Mouse (Mus musculus) forebrain, embryonic 15.5 days (tissue): ENCODE data around the gene Pagr1a. TPM values are rescaled to one million over a fixed set of nuclear protein-coding genes. Genes with fewer than 3 reads are reported as not detected.

Experiments used
- ATAC-seq: fragments of 200-750 bp; cut with Nextera tagmentation; replicated peaks from 2 replicates; pipeline ENCODE4 v1.8.0; 2017; ENCODE audit warnings: mild to moderate bottlenecking, moderate TSS enrichment, moderate library complexity
- H3K27ac ChIP-seq: fragments of 300-500 bp; sonication (generic); replicated peaks from 2 replicates; pipeline ENCODE4 v1.5.1; 2015; ENCODE audit warnings: mild to moderate bottlenecking, inconsistent platforms
- H3K27me3 ChIP-seq: fragments of 300-500 bp; sonication (generic); 2 replicates; pipeline ENCODE4 v1.6.1; 2015; ENCODE audit warnings: inconsistent platforms
- H3K36me3 ChIP-seq: fragments of 300-500 bp; sonication (generic); 2 replicates; pipeline ENCODE4 v1.6.1; 2015; ENCODE audit warnings: mild to moderate bottlenecking, inconsistent platforms
- H3K4me1 ChIP-seq: fragments of 300-500 bp; sonication (generic); 2 replicates; pipeline ENCODE4 v1.6.1; 2015; ENCODE audit warnings: inconsistent platforms
- H3K4me2 ChIP-seq: fragments of 300-500 bp; sonication (generic); replicated peaks from 2 replicates; pipeline ENCODE4 v1.6.1; 2015; ENCODE audit warnings: mild to moderate bottlenecking, inconsistent platforms
- H3K4me3 ChIP-seq: fragments of 300-500 bp; sonication (generic); 2 replicates; pipeline ENCODE4 v1.5.1; 2015; ENCODE audit warnings: mild to moderate bottlenecking, inconsistent platforms
- H3K9ac ChIP-seq: fragments of 300-500 bp; sonication (generic); replicated peaks from 2 replicates; pipeline ENCODE4 v1.6.1; 2015; ENCODE audit warnings: mild to moderate bottlenecking, inconsistent platforms
- H3K9me3 ChIP-seq: fragments of 300-500 bp; sonication (generic); 2 replicates; pipeline ENCODE4 v1.6.1; 2016; ENCODE audit warnings: inconsistent platforms
- WGBS: fragments of 180-500 bp; shearing (Covaris S2); methylation state at CpG from one replicate; pipeline ENCODE4 v1.1.7; 2015; ENCODE audit warnings: mixed read lengths; 5-methylcytosine and 5-hydroxymethylcytosine counted together
- polyA plus RNA-seq: library from polyadenylated mRNA; unstranded; fragments of >200 nt; fragmentation: Nextera tagmentation; extraction: Ambion mirVana; gene quantifications from 2 replicates; pipeline ENCODE4 v1.2.1, GENCODE M21; 2015

The Pagr1a gene
- polyA plus RNA-seq, 1 experiment from 2014 or later, result 32.2 TPM

DNA sequence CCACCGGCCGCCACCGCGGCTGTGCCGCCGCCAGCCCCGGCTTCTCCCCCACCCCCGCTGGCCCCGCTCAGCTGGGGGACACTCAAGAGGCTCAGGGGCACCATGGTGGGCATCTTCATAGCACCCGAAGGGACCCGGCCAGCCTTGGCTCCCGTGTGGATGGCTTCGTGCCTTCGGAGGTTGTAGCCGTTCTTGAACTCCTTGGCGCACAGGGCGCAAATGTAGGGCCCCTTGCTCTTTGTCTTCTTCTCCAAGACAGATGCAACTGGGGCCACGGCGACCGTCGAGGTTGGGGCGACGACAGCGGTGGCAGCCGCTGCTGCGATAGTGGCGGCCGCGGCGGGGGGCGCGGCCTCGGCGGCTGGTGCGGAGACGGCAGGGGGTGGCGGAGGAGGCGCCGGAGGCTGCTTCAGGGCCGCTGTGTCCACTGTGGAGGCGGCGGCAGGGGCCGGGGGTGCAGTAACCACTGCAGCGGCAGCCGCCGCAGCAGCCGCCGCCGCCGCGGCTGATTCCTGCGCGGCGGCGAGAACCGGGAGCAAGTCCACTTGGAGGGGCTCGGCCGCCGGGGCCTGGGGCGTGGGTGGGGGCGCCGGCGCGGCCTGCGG is 8.5 kb upstream of the Pagr1a start:
- 0% methylated on average over 46 of the region's 65 CpGs for WGBS
- H3K27me3 ChIP-seq, result no peaks in the 10 kb centered on the region
- H3K9me3 ChIP-seq, result no peaks in the 10 kb centered on the region
- peak overlapping the region; percentile 91 for H3K9ac ChIP-seq
- peak overlapping the region; percentile 99 for H3K27ac ChIP-seq
- peaks cover 25% of the 10 kb centered on the region for H3K36me3 ChIP-seq
- H3K4me2 ChIP-seq, result peak overlapping the region; percentile 97
- peak; percentile 0; the same call in 1 of the 2 replicates for ATAC-seq
- H3K4me3 ChIP-seq, result peak overlapping the region; percentile 96
- H3K4me1 ChIP-seq, result peaks cover 54% of the 10 kb centered on the region

DNA sequence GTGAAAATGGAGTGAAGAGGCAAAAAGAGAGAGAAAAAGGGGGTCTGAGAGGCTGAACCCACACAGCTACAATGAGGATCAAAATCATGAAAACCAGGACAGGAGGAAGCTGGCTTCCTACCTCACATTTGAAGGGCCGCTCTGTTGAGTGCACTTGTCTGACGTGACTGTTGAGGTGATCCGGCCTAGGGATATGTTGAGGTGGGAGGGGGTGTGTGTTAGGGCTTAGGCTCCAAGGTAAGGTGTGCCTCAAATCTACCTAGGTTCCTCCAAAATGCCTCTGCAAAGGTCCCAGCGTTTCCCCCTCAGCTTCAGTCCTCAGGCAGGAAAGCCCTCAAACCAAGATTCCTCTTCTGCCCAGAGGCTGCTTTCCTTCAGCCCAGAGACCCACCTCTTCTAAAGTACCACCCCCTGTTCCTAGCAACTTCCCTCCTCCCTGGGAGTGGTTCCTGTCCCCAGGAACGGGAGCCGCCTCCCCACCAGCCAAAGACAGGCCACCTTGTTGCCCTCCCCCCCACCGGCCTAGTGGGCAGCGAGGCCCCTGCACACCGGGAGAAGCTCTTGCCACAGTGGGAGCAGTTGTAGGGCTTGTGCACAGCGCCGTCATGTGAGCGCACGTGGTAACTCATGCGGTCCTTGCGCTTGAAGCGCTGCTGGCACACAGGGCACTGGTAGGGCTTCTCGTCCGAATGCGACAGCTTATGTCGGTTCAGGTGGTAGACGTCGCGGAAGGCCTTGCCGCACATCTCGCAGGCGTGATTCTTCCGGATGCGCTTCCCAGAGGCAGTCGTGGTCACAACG is 7.8 kb upstream of the Pagr1a start:
- peak overlapping the region; percentile 99 for H3K27ac ChIP-seq
- WGBS, result under 1% methylated on average over 30 of the region's 30 CpGs
- peak overlapping the region; percentile 96 for H3K4me3 ChIP-seq
- peaks cover 25% of the 10 kb centered on the region for H3K36me3 ChIP-seq
- no peaks in the 10 kb centered on the region for H3K27me3 ChIP-seq
- H3K4me2 ChIP-seq, result peak overlapping the region; percentile 97
- H3K9me3 ChIP-seq, result no peaks in the 10 kb centered on the region
- peak overlapping the region; percentile 91 for H3K9ac ChIP-seq
- ATAC-seq, result peak; percentile 55
- peaks cover 61% of the 10 kb centered on the region for H3K4me1 ChIP-seq

DNA sequence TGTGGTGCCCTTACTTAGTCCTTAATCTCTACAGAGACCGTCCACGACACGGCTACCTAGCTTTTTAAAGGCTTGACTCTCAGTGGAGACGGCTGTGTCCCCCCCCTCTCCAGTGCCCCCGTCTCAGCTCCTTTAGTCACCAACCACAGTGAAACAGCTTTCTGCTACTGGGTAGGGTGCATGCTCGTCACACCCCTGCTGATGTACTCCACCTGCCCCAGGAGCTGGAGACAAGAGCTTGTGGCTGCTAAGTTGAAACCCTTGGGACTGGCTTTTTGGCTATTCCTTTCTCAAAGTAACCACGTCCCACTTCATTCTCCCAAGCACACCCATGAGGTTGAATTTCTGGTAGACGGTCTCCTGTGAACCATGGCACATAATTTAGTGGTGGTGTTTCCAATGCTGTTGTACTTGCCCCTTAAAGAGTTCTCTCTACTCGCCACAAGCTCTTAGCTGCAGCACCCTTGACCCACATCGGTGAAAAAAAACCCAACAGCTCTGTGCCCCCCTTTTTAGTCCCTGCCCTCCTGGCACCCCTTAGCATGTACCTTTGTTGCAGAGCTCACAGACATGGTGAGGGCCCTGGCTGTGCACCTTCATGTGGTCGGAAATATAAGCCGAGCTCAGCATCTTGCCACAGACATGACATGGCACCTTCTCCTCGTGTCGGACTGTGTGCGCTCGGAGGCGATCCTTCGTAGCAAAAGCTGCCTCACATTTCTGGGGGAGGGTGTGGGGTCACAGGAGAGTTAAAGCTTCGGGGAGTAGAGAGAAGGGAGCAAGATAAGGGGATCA is 6.9 kb upstream of the Pagr1a start:
- no peaks in the 10 kb centered on the region for H3K27me3 ChIP-seq
- H3K4me1 ChIP-seq, result peaks cover 69% of the 10 kb centered on the region
- peak overlapping the region; percentile 97 for H3K4me2 ChIP-seq
- ATAC-seq, result no peak
- H3K9me3 ChIP-seq, result no peaks in the 10 kb centered on the region
- peak overlapping the region; percentile 99 for H3K27ac ChIP-seq
- peaks cover 25% of the 10 kb centered on the region for H3K36me3 ChIP-seq
- 13% methylated on average over 19 of the region's 19 CpGs for WGBS
- H3K4me3 ChIP-seq, result peak overlapping the region; percentile 96
- H3K9ac ChIP-seq, result peak overlapping the region; percentile 91

DNA sequence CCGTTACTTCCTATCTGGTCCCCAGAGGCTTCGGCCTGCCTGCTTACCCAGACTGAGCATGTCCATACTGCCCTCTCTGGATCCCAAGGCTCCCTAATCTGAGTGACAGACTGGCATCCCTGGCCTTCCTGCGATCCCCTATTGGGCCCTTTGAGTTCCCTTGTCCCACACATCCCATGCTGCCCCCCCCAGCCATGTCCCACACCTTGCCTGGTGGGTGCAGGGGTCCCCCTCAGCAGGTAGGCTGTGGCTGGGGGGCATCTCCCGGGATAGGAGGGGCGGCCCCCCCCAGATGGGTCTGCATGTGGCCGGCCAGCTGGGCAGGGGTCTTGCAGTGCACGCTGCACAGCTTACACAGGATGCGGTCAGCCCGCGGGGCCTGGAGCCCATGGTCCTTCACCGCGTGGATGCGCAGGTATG is 6.1 kb upstream of the Pagr1a start:
- ATAC-seq, result no peak
- peak overlapping the region; percentile 91 for H3K9ac ChIP-seq
- 73% methylated on average over 13 of the region's 13 CpGs for WGBS
- H3K27me3 ChIP-seq, result no peaks in the 10 kb centered on the region
- no peaks in the 10 kb centered on the region for H3K9me3 ChIP-seq
- H3K4me3 ChIP-seq, result peak overlapping the region; percentile 96
- H3K36me3 ChIP-seq, result peaks cover 25% of the 10 kb centered on the region
- H3K27ac ChIP-seq, result peak overlapping the region; percentile 99; the same call in 1 of the 2 replicates
- H3K4me2 ChIP-seq, result peak overlapping the region; percentile 97
- H3K4me1 ChIP-seq, result peaks cover 75% of the 10 kb centered on the region

DNA sequence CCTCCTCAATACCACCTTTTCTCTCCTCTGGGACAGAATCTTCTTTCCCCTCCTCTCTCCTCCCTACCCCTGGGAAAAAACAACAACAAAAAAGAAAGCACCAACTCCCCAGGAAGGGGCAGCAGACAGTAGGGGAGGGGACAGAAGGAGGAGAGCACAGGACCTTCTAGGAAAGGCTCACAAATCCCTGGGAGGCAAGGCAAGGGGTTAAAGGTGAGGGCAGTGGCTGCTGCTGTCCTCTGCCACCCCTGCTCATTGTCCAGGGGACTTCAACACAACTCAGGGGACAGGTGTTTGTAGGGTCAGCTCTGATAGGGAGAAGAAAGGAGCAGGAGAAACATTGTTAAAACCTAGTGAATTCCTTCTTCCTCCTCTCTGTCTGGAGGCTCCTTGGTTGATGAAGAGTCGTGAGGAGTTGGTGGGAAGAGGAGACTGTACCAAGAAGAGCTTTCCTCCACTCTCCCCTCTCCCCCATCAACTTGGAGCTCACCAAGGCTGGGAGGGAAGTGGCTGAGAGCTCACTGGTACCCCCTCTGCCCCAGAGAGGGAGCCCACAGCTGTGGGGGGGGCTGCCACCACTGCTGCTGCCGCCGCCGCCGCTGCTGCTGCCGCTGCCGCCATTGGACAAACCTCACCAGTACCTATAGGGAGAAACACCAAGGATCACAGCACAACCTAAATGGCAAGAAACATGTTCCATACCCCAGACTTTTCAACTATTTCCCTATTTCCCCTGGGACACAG is 5.5 kb upstream of the Pagr1a start:
- peak overlapping the region; percentile 99 for H3K27ac ChIP-seq
- no peaks in the 10 kb centered on the region for H3K9me3 ChIP-seq
- H3K4me2 ChIP-seq, result peak overlapping the region; percentile 97
- peak overlapping the region; percentile 96 for H3K4me3 ChIP-seq
- H3K36me3 ChIP-seq, result peaks cover 25% of the 10 kb centered on the region
- no peaks in the 10 kb centered on the region for H3K27me3 ChIP-seq
- no peak for ATAC-seq
- 70% methylated on average over 7 of the region's 7 CpGs for WGBS
- H3K4me1 ChIP-seq, result peaks cover 75% of the 10 kb centered on the region
- H3K9ac ChIP-seq, result peak overlapping the region; percentile 91

DNA sequence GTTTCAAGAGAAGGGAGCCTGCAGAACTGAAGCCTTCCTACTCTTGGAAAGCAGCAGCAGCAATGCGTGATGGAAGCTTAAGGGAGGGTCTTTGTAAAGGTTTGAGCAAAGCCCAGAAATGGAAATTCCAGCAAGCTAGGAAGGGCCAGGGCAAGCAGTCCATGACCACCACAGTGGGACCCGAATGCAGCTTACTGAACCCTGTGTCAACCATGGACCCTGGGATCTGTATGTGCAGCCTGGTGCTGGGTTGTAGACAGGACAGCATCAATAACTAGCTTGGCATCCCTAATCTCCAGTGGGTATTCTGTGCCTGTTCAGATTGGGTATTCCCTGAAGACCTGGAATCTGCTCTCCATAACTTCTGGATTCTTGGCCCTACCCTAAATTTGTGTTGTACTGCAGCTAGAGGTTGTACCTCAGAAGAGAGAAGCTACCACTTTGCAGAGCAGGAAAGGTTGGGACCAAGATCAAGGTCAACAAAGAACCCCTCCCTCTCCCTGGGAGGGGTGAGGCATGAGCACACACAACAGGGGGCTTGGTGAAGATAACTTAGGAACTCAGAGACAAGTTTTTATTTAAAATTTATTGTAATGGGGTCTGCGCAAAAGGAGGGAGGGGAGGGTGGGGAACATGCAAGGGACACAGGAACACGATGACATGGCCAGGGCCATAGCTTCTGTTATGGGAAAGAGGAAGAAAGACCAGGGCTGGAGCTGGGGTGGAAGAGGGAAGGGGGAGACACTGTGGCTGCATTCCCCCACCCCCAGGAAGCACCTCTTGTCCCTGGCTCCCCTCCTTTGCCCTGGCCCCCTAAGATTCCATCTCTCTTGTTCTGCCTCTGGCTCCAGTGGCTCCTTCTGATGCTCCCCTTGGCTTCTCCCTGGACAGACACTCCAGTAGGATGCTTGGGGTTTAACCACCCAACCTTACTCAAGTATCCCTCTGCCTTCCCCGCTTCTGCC is 4.7 kb upstream of the Pagr1a start:
- 42% methylated on average over 5 of the region's 5 CpGs for WGBS
- H3K27ac ChIP-seq, result peak overlapping the region; percentile 90
- ATAC-seq, result no peak
- peaks cover 25% of the 10 kb centered on the region for H3K36me3 ChIP-seq
- H3K9me3 ChIP-seq, result no peaks in the 10 kb centered on the region
- H3K4me3 ChIP-seq, result peak overlapping the region; percentile 96
- H3K4me1 ChIP-seq, result peaks cover 78% of the 10 kb centered on the region
- peak overlapping the region; percentile 87 for H3K4me2 ChIP-seq
- peak overlapping the region; percentile 86 for H3K9ac ChIP-seq
- no peaks in the 10 kb centered on the region for H3K27me3 ChIP-seq

DNA sequence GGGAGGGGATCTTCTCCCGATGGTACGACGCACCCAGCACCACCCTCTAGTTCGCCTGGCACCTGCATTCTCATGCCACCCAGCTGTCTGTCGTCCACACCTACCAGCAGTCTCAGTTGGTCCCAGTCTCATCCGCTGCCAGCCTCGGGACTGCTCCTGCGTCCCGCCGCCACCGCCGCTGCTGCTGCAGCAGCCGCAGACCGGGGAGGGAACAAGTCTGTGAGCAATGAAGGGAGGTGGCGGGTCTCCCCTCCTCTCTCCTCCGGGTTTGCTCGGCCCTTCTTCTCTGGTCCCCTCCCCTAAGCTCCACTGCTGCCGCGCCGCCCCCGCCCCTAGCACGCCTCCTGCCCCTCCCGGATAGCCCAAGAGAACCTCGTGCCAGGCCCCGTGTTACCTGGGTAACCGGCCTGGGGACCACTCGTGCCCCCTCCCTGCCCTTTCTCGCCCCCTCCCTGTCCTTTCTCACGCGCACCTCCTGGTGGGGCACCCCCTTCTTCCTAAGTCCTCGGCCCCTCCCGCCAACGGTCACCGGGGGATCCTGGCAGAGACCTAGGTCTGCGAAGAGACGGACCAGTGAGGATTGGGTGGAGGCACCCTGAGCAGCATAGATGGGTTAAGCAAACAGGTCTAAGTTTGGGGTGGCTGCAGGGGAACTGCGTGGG is 3.9 kb upstream of the Pagr1a start, which contains the start of the genes Gm42742 and Prrt2:
TSS of gene Gm42742 (minus strand) at position 197 of the 662 bp plus-strand sequence.
TSS of gene Prrt2 (minus strand) at position 311 of the 662 bp plus-strand sequence.
- Histone ChIP-seq H3K4me3 (peak within 1 kb of the TSS; percentile 59), H3K27ac (peak within 1 kb of the TSS; percentile 90), H3K9me3 (no peaks in the 10 kb centered on the region), H3K27me3 (no peaks in the 10 kb centered on the region), H3K36me3 (peaks cover 25% of the 10 kb centered on the region), H3K4me1 (peaks cover 81% of the 10 kb centered on the region), H3K9ac (peak within 1 kb of the TSS; percentile 86), H3K4me2 (peak within 1 kb of the TSS; percentile 87)
- 2% methylated on average over 34 of the region's 37 CpGs for WGBS
- ATAC-seq, result peak; percentile 9

DNA sequence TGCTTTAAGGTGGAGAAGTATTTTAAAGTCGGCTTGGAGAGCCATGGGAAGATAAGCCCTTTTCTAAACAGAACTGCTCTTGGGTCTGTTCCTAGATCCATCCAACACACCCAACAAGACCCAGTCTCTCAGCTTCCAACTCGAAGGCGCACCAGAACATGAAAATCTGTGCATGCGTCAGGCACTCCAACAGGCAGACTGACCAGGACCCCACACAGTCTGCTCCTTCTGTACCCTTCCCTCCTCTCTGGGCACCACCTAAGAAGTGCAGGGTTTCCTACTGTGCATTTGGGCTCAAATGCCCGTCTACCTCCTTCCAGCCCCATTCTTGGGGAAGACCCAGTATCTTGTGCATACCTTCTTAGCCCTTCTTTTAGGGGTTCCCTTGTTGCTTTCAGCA is 3.3 kb upstream of the Pagr1a start:
- H3K9me3 ChIP-seq, result no peaks in the 10 kb centered on the region
- H3K4me3 ChIP-seq, result peak overlapping the region; percentile 59
- peak overlapping the region; percentile 90 for H3K27ac ChIP-seq
- H3K9ac ChIP-seq, result peak overlapping the region; percentile 86
- no peak for ATAC-seq
- H3K4me2 ChIP-seq, result peak overlapping the region; percentile 87
- H3K27me3 ChIP-seq, result no peaks in the 10 kb centered on the region
- H3K4me1 ChIP-seq, result peaks cover 86% of the 10 kb centered on the region
- 22% methylated on average over 5 of the region's 5 CpGs for WGBS
- H3K36me3 ChIP-seq, result peaks cover 29% of the 10 kb centered on the region

DNA sequence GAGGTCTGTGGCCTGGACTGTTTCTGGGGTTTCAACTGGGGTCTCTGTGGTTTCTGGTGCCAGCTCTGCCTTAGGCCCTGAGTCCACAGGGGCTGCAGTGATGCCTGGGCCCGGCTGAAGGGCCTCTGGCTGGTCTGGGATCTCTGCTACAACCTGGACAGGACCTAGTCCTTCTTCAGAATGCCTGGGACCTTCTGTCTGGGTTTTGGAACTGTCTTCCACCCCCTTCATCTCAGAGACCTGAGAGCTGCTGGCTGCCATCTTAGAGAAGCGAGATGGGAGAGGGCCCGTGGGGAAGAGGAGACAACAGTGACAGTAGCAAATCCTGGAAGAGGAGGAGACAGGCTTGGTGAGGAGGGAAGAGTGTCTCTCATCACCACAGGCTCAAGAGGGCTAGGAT is 2.9 kb upstream of the Pagr1a start:
- Histone ChIP-seq H3K9me3 (no peaks in the 10 kb centered on the region), H3K4me1 (peaks cover 90% of the 10 kb centered on the region), H3K27ac (peak overlapping the region; percentile 90), H3K36me3 (peaks cover 34% of the 10 kb centered on the region), H3K9ac (peak overlapping the region; percentile 86), H3K4me2 (peak overlapping the region; percentile 87), H3K4me3 (peak overlapping the region; percentile 59), H3K27me3 (no peaks in the 10 kb centered on the region)
- ATAC-seq, result no peak
- WGBS, result 50% methylated on average over 3 of the region's 3 CpGs

DNA sequence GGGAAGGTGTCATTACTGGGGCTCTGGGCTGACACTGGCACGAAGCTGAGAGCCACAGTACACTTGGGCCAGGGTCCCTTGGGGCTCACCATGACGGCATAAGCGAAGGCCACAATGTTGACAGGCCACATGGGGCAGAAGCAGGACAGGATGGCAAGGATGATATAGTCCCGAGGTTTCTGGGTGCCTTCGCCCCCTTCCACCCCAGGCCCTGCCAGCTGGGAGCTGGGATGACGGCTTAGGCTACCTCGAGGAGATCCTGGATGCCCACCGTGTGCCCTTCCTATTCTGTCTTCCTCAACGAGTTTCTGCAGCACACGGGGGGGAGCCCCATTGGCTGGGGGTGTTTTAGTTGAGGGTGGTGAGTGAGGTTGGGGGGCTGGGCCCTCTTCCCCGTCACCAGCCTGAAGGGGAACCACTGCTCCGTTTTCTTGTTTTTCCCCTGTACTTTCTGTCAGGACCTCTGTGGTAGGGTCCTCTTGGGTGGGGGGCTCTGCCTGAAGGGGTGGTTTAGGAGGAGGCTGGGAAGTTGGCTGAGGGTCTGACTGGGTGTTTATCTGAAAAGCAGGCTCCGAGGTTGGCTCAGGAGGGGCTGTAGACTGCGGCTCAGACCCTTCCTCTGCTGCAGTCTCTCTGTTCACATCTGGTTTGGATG is 2.3 kb upstream of the Pagr1a start:
- Histone ChIP-seq H3K9me3 (no peaks in the 10 kb centered on the region), H3K27ac (peak overlapping the region; percentile 90), H3K36me3 (peaks cover 35% of the 10 kb centered on the region), H3K27me3 (no peaks in the 10 kb centered on the region), H3K4me2 (peak overlapping the region; percentile 87), H3K9ac (peak overlapping the region; percentile 86), H3K4me3 (peak overlapping the region; percentile 59), H3K4me1 (peaks cover 88% of the 10 kb centered on the region)
- 78% methylated on average over 14 of the region's 14 CpGs for WGBS
- ATAC-seq, result no peak
